Mouse (Mus musculus) left cerebral cortex, adult 11 months (tissue): ENCODE results near the gene Wbp11.

Experiments
- DNase-seq: peaks from one replicate; pipeline ENCODE4 v3.0.0; 2022; ENCODE audit warnings: low spot score

Wbp11 gene

GRCm38 (mm10) chr6:136827881-136828561, at the start of gene Wbp11:
Gene Wbp11, minus strand, starts transcription at chr6:136828233.
- peak; percentile 98 for DNase-seq

- DNase-seq: peak; percentile 10
Observed at GRCm38 (mm10) chr6:136875670-136876069, 47.6 kb upstream of the Wbp11 start, which contains the start of gene Mgp. Gene Mgp, minus strand, starts transcription at chr6:136875823.

GRCm38 (mm10) chr6:136874599-136874998, 46.6 kb upstream of the Wbp11 start:
- no peak for DNase-seq

GRCm38 (mm10) chr6:136868921-136869320, 40.9 kb upstream of the Wbp11 start:
- no peak for DNase-seq

- no peak for DNase-seq
Observed at GRCm38 (mm10) chr6:136866150-136866549, 38.1 kb upstream of the Wbp11 start.

- no peak for DNase-seq
Observed at GRCm38 (mm10) chr6:136865360-136865759, 37.3 kb upstream of the Wbp11 start.

- DNase-seq: no peak
Observed at GRCm38 (mm10) chr6:136861020-136861419, 33.0 kb upstream of the Wbp11 start.

- DNase-seq: no peak
Observed at GRCm38 (mm10) chr6:136858420-136858819, 30.4 kb upstream of the Wbp11 start.

GRCm38 (mm10) chr6:136857873-136858260, 29.8 kb upstream of the Wbp11 start:
- DNase-seq: no peak

- no peak for DNase-seq
Observed at GRCm38 (mm10) chr6:136857186-136857872, 29.3 kb upstream of the Wbp11 start, which contains the start of gene Art4. Gene Art4, minus strand, starts transcription at chr6:136857733.

GRCm38 (mm10) chr6:136856071-136856636, 28.1 kb upstream of the Wbp11 start:
- no peak for DNase-seq

GRCm38 (mm10) chr6:136855183-136855582, 27.1 kb upstream of the Wbp11 start:
- DNase-seq: no peak

GRCm38 (mm10) chr6:136854361-136854781, 26.3 kb upstream of the Wbp11 start:
- no peak for DNase-seq

- no peak for DNase-seq
Observed at GRCm38 (mm10) chr6:136852762-136853161, 24.7 kb upstream of the Wbp11 start.

- DNase-seq: no peak
Observed at GRCm38 (mm10) chr6:136852348-136852747, 24.3 kb upstream of the Wbp11 start.

- DNase-seq: no peak
Observed at GRCm38 (mm10) chr6:136850267-136850666, 22.2 kb upstream of the Wbp11 start.

- DNase-seq: no peak
Observed at GRCm38 (mm10) chr6:136848971-136849370, 20.9 kb upstream of the Wbp11 start.

GRCm38 (mm10) chr6:136848399-136848798, 20.4 kb upstream of the Wbp11 start:
- no peak for DNase-seq

GRCm38 (mm10) chr6:136847790-136848189, 19.8 kb upstream of the Wbp11 start:
- DNase-seq: peak; percentile 43

GRCm38 (mm10) chr6:136847267-136847666, 19.2 kb upstream of the Wbp11 start:
- DNase-seq: no peak

- DNase-seq: no peak
Observed at GRCm38 (mm10) chr6:136845706-136846480, 17.9 kb upstream of the Wbp11 start.

GRCm38 (mm10) chr6:136844903-136845302, 16.9 kb upstream of the Wbp11 start:
- no peak for DNase-seq
